ENCODE assay signal across 25 mouse cellular contexts in the genomic region with DNA sequence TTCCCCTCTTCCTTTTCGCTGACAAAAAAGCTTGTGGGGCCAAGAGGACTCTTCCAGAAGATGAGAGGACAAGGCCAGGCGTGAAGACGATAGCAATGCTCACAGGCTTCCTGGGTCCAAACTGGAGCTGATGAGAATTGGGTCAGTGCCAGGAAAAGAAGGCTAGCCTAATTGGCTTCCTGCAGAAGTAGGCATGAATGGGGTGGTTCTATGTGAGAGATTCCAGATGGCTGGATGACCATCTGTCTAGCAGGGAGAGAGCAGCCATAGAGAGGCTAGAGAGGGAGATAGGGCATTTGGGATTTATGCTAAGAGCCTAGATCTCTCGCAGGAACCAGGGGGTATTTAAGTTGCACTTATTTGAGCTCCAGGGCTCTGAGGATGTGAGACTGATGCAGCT. TPM values are rescaled to one million over a fixed set of nuclear protein-coding genes. Genes with fewer than 3 reads are reported as not detected.
DNase-seq lines count a peak whose midpoint lies in the region; ATAC-seq lines count a peak whose summit lies in the region.
"Had no signal": no experiment of that assay in that cellular context is flagged by ENCODE, and none has a peak within 500 bp of the region (broad histone marks: within the 10 kb centered on the region; RNA-seq: fewer than 3 reads in every experiment).

No protein-coding gene starts in this region.

- 0 out of 2 replicates have a peak overlapping the region, but pooled peaks have one; percentile 12 for H3K9ac ChIP-seq in limb, embryonic 12.5 days (replicated peaks)
- H3K9ac ChIP-seq: embryonic facial prominence, embryonic 15.5 days; liver, embryonic 12.5 days; lung, embryonic 15.5 days; neural tube, embryonic 12.5 days had no signal

- intact Hi-C loops in gastrocnemius, postnatal 14 days (cut with DNase I; ENCODE audit: low total_unique reads): no loop called here

- 72% methylated on average over 4 of the region's 4 CpGs for whole genome bisulfite sequencing in limb, embryonic 12.5 days
- 79% methylated on average over 4 of the region's 4 CpGs for WGBS in limb, embryonic 10.5 days

- no peaks in the 10 kb centered on the region for H3K27me3 ChIP-seq in limb, embryonic 12.5 days
- H3K27me3 ChIP-seq in limb, embryonic 10.5 days (ENCODE audit: low read depth, poor library complexity, severe bottlenecking): no peaks in the 10 kb centered on the region
- H3K27me3 ChIP-seq: embryonic facial prominence, embryonic 15.5 days; lung, embryonic 15.5 days; neural tube, embryonic 12.5 days had no signal

- H3K4me3 ChIP-seq in limb, embryonic 12.5 days (replicated peaks): no peak overlapping the region
- H3K4me3 ChIP-seq in limb, embryonic 10.5 days: no peak overlapping the region
- H3K4me3 ChIP-seq: embryonic facial prominence, embryonic 15.5 days; liver, embryonic 12.5 days; lung, embryonic 15.5 days; neural tube, embryonic 12.5 days had no signal

- no peak overlapping the region for H3K4me2 ChIP-seq in limb, embryonic 12.5 days
- H3K4me2 ChIP-seq: embryonic facial prominence, embryonic 15.5 days; liver, embryonic 12.5 days; lung, embryonic 15.5 days; neural tube, embryonic 12.5 days had no signal

- peak; percentile 48 for DNase-seq in cerebellum, adult 11-12 months
- no peak for DNase-seq in cerebellum, postnatal 4 days (ENCODE audit: low spot score in 2 of 2)
- DNase-seq in limb, embryonic 10.5 days (ENCODE audit: low spot score): no peak
- peak; percentile 77 for DNase-seq in brain, adult 2 months (ENCODE audit: low read depth, low spot score)
- DNase-seq in cerebellum, postnatal 10 days: peak; percentile 76 to 79
- DNase-seq in urinary bladder, postnatal 25 days (ENCODE audit: low spot score): no peak
- no peak for DNase-seq in gastrocnemius, postnatal 14 days
- DNase-seq: adrenal gland, postnatal 25 days; gastrocnemius, postnatal 36 days; kidney, adult 9 months; kidney, postnatal 25 days; lung, postnatal 4 days; thymus, adult 2 months had no signal

- ATAC-seq in limb, embryonic 12.5 days (ENCODE audit: insufficient number of reproducible peaks, insufficient read depth, low FRiP score, low TSS enrichment, low read depth): no peak
- ATAC-seq: inflammation-experienced regulatory T-cells, adult 6 months; liver, embryonic 12.5 days had no signal

- H3K27ac ChIP-seq in limb, embryonic 12.5 days: no peak overlapping the region
- no peak overlapping the region for H3K27ac ChIP-seq in limb, embryonic 10.5 days
- H3K27ac ChIP-seq: embryonic facial prominence, embryonic 15.5 days; lung, embryonic 15.5 days; neural tube, embryonic 12.5 days had no signal

- no peaks in the 10 kb centered on the region for H3K4me1 ChIP-seq in limb, embryonic 12.5 days (replicated peaks)
- no peaks in the 10 kb centered on the region for H3K4me1 ChIP-seq in limb, embryonic 10.5 days
- H3K4me1 ChIP-seq: lung, embryonic 15.5 days; neural tube, embryonic 12.5 days had no signal

- H3K9me3 ChIP-seq in limb, embryonic 12.5 days: no peaks in the 10 kb centered on the region
- no peaks in the 10 kb centered on the region for H3K9me3 ChIP-seq in limb, embryonic 10.5 days (replicated peaks)
- H3K9me3 ChIP-seq: embryonic facial prominence, embryonic 15.5 days; G1E; liver, embryonic 12.5 days; lung, embryonic 15.5 days; neural tube, embryonic 12.5 days had no signal

- H3K36me3 ChIP-seq in limb, embryonic 12.5 days: no peaks in the 10 kb centered on the region
- H3K36me3 ChIP-seq in limb, embryonic 10.5 days: no peaks in the 10 kb centered on the region
- H3K36me3 ChIP-seq: embryonic facial prominence, embryonic 15.5 days; liver, embryonic 12.5 days; lung, embryonic 15.5 days; neural tube, embryonic 12.5 days had no signal

RNA-seq across cellular contexts. Expression of a gene that starts 9.5 kb away (rescaled TPM):
- 1.0 TPM in 2 replicates for polyA plus RNA-seq in limb, embryonic 12.5 days (2016; fragmentation: Nextera tagmentation; extraction: Ambion mirVana)
- polyA plus RNA-seq in limb, embryonic 10.5 days (2016; fragmentation: Nextera tagmentation; extraction: Ambion mirVana): 3.9 and 4.4 TPM in 2 replicates
- total RNA-seq in gastrocnemius, postnatal 14 days (2021): not detected
- total RNA-seq: adrenal gland, postnatal 25 days; gastrocnemius, postnatal 36 days; heart, adult 8-10 months; hematopoietic stem cell, adult 5-6 weeks; layer of hippocampus, adult 8-10 months; left cerebral cortex, adult 18-20 months; left cerebral cortex, postnatal 36 days had no signal

RNA-seq across cellular contexts. Expression of a gene that starts 16.8 kb away (rescaled TPM):
- 24.6 and 29.8 TPM in 2 replicates for polyA plus RNA-seq in limb, embryonic 12.5 days (2016; fragmentation: Nextera tagmentation; extraction: Ambion mirVana)
- 39.1 and 39.7 TPM in 2 replicates for polyA plus RNA-seq in limb, embryonic 10.5 days (2016; fragmentation: Nextera tagmentation; extraction: Ambion mirVana)
- 10 to 100 TPM; 15.3 to 16.6 TPM for total RNA-seq in gastrocnemius, postnatal 14 days (2021)

RNA-seq across cellular contexts. Expression of a gene that starts 28.1 kb away (rescaled TPM):
- 106 and 120 TPM in 2 replicates for polyA plus RNA-seq in limb, embryonic 12.5 days (2016; fragmentation: Nextera tagmentation; extraction: Ambion mirVana)
- polyA plus RNA-seq in limb, embryonic 10.5 days (2016; fragmentation: Nextera tagmentation; extraction: Ambion mirVana): 85.5 and 96.1 TPM in 2 replicates
- total RNA-seq in gastrocnemius, postnatal 14 days (2021): 10 to 100 TPM; 77.4 to 84.4 TPM

RNA-seq across cellular contexts. Expression of a gene that starts 59.5 kb away (rescaled TPM):
- polyA plus RNA-seq in limb, embryonic 12.5 days (2016; fragmentation: Nextera tagmentation; extraction: Ambion mirVana): not detected in 2 replicates
- 0.06 and 0.24 TPM in 2 replicates for polyA plus RNA-seq in limb, embryonic 10.5 days (2016; fragmentation: Nextera tagmentation; extraction: Ambion mirVana)
- total RNA-seq in gastrocnemius, postnatal 14 days (2021): 10 to 100 TPM; 11.4 to 14.5 TPM
- total RNA-seq: G1E; hematopoietic stem cell, adult 5-6 weeks; layer of hippocampus, adult 8-10 months; left cerebral cortex, adult 18-20 months; left cerebral cortex, postnatal 36 days had no signal
- polyA plus RNA-seq: G1E; lung, embryonic 15.5 days; neural tube, embryonic 12.5 days had no signal

Comparison
In these comparisons a context has a peak if more than half of its experiments do, and no peak if none do; other contexts are left out.
1. DNase-seq: peak in cerebellum, adult 11-12 months (single experiment), brain, adult 2 months (single experiment) and cerebellum, postnatal 10 days (2 of 2); none in cerebellum, postnatal 4 days (0 of 2), limb, embryonic 10.5 days (single experiment), urinary bladder, postnatal 25 days (single experiment) and gastrocnemius, postnatal 14 days (single experiment).